Comparison of ENCODE assay signal across 8 mouse cellular contexts in genomic region chr12:5142776-5143175, GRCm38 (mm10).
DNase-seq lines count a peak whose midpoint lies in the region; ATAC-seq and TF ChIP-seq lines count a peak whose summit lies in the region.

No protein-coding gene starts in this region.

- H3K9me3 ChIP-seq in forebrain, postnatal 0 days (ENCODE audit: low read length), result no peaks in the 10 kb centered on the region
- no peaks in the 10 kb centered on the region for H3K9me3 ChIP-seq in hindbrain, embryonic 14.5 days (ENCODE audit: control insufficient read depth, low read length)

- peaks cover 7% of the 10 kb centered on the region; the same call in 1 of the 2 replicates for H3K4me1 ChIP-seq in forebrain, postnatal 0 days (ENCODE audit: insufficient read depth)
- peaks cover 16% of the 10 kb centered on the region for H3K4me1 ChIP-seq in hindbrain, embryonic 14.5 days (replicated peaks; ENCODE audit: control insufficient read depth, insufficient read depth, low read length)

- POLR2A ChIA-PET in Patski (lab: Charles Lee), result no interaction called here

- H3K27ac ChIP-seq in forebrain, postnatal 0 days (ENCODE audit: low read depth, low read length), result no peak overlapping the region
- H3K27ac ChIP-seq in hindbrain, embryonic 14.5 days, result no peak overlapping the region

- in situ Hi-C loops in Patski (cut with MboI; ENCODE audit: low pct_unique_long_range_greater_than_20kb), result loop anchor here (10.0 to 25.0 kb wide), 3 partner anchors 162 to 570 kb away; no protein-coding TSS in a partner anchor

- H3K4me3 ChIP-seq in forebrain, postnatal 0 days (ENCODE audit: low read depth, low read length), result no peak overlapping the region
- no peak overlapping the region for H3K4me3 ChIP-seq in hindbrain, embryonic 14.5 days (replicated peaks; ENCODE audit: low read length)

- H3K27me3 ChIP-seq in Patski, result no peaks in the 10 kb centered on the region
- no peaks in the 10 kb centered on the region for H3K27me3 ChIP-seq in forebrain, postnatal 0 days (ENCODE audit: insufficient read depth, low read length)
- no peaks in the 10 kb centered on the region for H3K27me3 ChIP-seq in hindbrain, embryonic 14.5 days (ENCODE audit: control insufficient read depth, insufficient read depth, low read length)

- H3K4me2 ChIP-seq in forebrain, postnatal 0 days (ENCODE audit: low read depth), result no peak overlapping the region
- H3K4me2 ChIP-seq in hindbrain, embryonic 14.5 days (replicated peaks), result no peak overlapping the region

- ATAC-seq in Patski, result peak; percentile 57
- peak; percentile 77 for ATAC-seq in forebrain, postnatal 0 days
- ATAC-seq in hindbrain, embryonic 14.5 days (ENCODE audit: low FRiP score), result peak; percentile 53; the same call in 1 of the 2 replicates
- no peak for ATAC-seq in activated CD4-positive, CD25-positive, alpha-beta regulatory T cell, adult 4 months

- WGBS in forebrain, postnatal 0 days, result 12% methylated on average over 3 of the region's 3 CpGs
- WGBS in hindbrain, embryonic 14.5 days, result 7% methylated on average over 3 of the region's 3 CpGs

- TF ChIP-seq CTCF in Patski (IDR thresholded peaks at IDR 0.05), result peak; percentile 83
- TF ChIP-seq CTCF in forebrain, postnatal 0 days (IDR thresholded peaks at IDR 0.05; ENCODE audit: low read depth), result peak; percentile 87

- peaks cover 6% of the 10 kb centered on the region; the same call in 1 of the 2 replicates for H3K36me3 ChIP-seq in forebrain, postnatal 0 days (ENCODE audit: insufficient read depth)
- H3K36me3 ChIP-seq in hindbrain, embryonic 14.5 days (replicated peaks; ENCODE audit: control insufficient read depth, insufficient read depth), result peaks cover 7% of the 10 kb centered on the region; the same call in 1 of the 2 replicates

- no peak overlapping the region for H3K9ac ChIP-seq in forebrain, postnatal 0 days
- H3K9ac ChIP-seq in hindbrain, embryonic 14.5 days, result no peak overlapping the region

- DNase-seq in Patski (ENCODE audit: low read depth, low spot score), result peak; percentile 37
- DNase-seq in cerebellum, adult 18-20 months, result peak; percentile 68 to 72
- DNase-seq in forebrain, postnatal 0 days, result peak; percentile 89
- peak; percentile 87 for DNase-seq in hindbrain, embryonic 14.5 days (ENCODE audit: low spot score)
- peak; percentile 82 to 88 for DNase-seq in layer of hippocampus, postnatal 14 days (ENCODE audit: low spot score in 2 of 2)
- DNase-seq in lung, postnatal 25 days (ENCODE audit: low spot score), result peak; percentile 80
- DNase-seq in right cerebral cortex, postnatal 14 days, result peak; percentile 90

- CTCF ChIA-PET in Patski (lab: Charles Lee), result interaction anchor here (0.8 to 1.6 kb wide), 5 partner anchors 9 to 268 kb away, joined by 3 to 6 read pairs (median 3); no protein-coding TSS in a partner anchor

Comparison
In these comparisons a context has a peak if more than half of its experiments do, and no peak if none do; other contexts are left out.
1. DNase-seq: peak in every context shown above with its lines; median percentile 90 in right cerebral cortex, postnatal 14 days; 89 in forebrain, postnatal 0 days; 87 in hindbrain, embryonic 14.5 days; 85 in layer of hippocampus, postnatal 14 days; 80 in lung, postnatal 25 days; 70 in cerebellum, adult 18-20 months; 37 in Patski.